Mouse (Mus musculus): ENCODE measurements around the gene Map3k14. TPM values are rescaled to one million over a fixed set of nuclear protein-coding genes. Genes with fewer than 3 reads are reported as not detected.
"Not testable (repeated sequence)": the region's sequence is repeated elsewhere in the genome, so short reads cannot be mapped to it uniquely, and the experiment has no call there.

Gene Map3k14
- polyA plus RNA-seq, 1 experiment from 2014 or later: 5.1 TPM

GRCm38 (mm10) chr11:103223444-103223843 is 43.8 kb downstream of the Map3k14 start:
- H3K9ac ChIP-seq: no peak overlapping the region
- H3K27ac ChIP-seq (replicated peaks): no peak overlapping the region
- H3K4me1 ChIP-seq: peaks cover 20% of the 10 kb centered on the region
- H3K9me3 ChIP-seq (replicated peaks): no peaks in the 10 kb centered on the region
- WGBS: 79% methylated on average over 10 of the region's 10 CpGs
- H3K27me3 ChIP-seq: no peaks in the 10 kb centered on the region; the same call in 1 of the 2 replicates
- H3K36me3 ChIP-seq: peaks cover 68% of the 10 kb centered on the region
- no peak for ATAC-seq (ENCODE audit: insufficient number of reproducible peaks, low FRiP score, low TSS enrichment, low read depth)
- H3K4me3 ChIP-seq (replicated peaks): no peak overlapping the region
- H3K4me2 ChIP-seq (replicated peaks): no peak overlapping the region

- not testable (repeated sequence) for H3K4me3 ChIP-seq (replicated peaks); H3K9ac ChIP-seq; H3K27ac ChIP-seq (replicated peaks); H3K27me3 ChIP-seq; H3K4me2 ChIP-seq (replicated peaks); H3K9me3 ChIP-seq (replicated peaks); ATAC-seq (ENCODE audit: insufficient number of reproducible peaks, low FRiP score, low TSS enrichment, low read depth)
- Histone ChIP-seq H3K4me1 (peaks cover 28% of the 10 kb centered on the region), H3K36me3 (peaks cover 64% of the 10 kb centered on the region)
- WGBS: 88% methylated on average over 4 of the region's 4 CpGs
Observed at GRCm38 (mm10) chr11:103222718-103223117, 44.6 kb downstream of the Map3k14 start.

- Histone ChIP-seq H3K9me3 (replicated peaks) (no peaks in the 10 kb centered on the region), H3K27me3 (no peaks in the 10 kb centered on the region; the same call in 1 of the 2 replicates), H3K9ac (no peak overlapping the region), H3K4me1 (peaks cover 30% of the 10 kb centered on the region), H3K4me2 (replicated peaks) (no peak overlapping the region), H3K4me3 (replicated peaks) (no peak overlapping the region), H3K36me3 (peaks cover 52% of the 10 kb centered on the region), H3K27ac (replicated peaks) (no peak overlapping the region)
- WGBS: 90% methylated on average over 6 of the region's 6 CpGs
- ATAC-seq (ENCODE audit: insufficient number of reproducible peaks, low FRiP score, low TSS enrichment, low read depth): no peak
Observed at GRCm38 (mm10) chr11:103221437-103221836, 45.8 kb downstream of the Map3k14 start.

- Histone ChIP-seq H3K27ac (replicated peaks) (no peak overlapping the region), H3K27me3 (no peaks in the 10 kb centered on the region; the same call in 1 of the 2 replicates), H3K36me3 (peaks cover 44% of the 10 kb centered on the region), H3K4me1 (peaks cover 28% of the 10 kb centered on the region), H3K4me3 (replicated peaks) (no peak overlapping the region), H3K9ac (no peak overlapping the region), H3K9me3 (replicated peaks) (no peaks in the 10 kb centered on the region), H3K4me2 (replicated peaks) (no peak overlapping the region)
- WGBS: 80% methylated on average over 4 of the region's 4 CpGs
- no peak for ATAC-seq (ENCODE audit: insufficient number of reproducible peaks, low FRiP score, low TSS enrichment, low read depth)
Observed at GRCm38 (mm10) chr11:103219995-103220394, 47.3 kb downstream of the Map3k14 start.

- peaks cover 22% of the 10 kb centered on the region for H3K4me1 ChIP-seq
- ATAC-seq (ENCODE audit: insufficient number of reproducible peaks, low FRiP score, low TSS enrichment, low read depth): no peak
- H3K4me3 ChIP-seq (replicated peaks): no peak overlapping the region
- H3K27me3 ChIP-seq: no peaks in the 10 kb centered on the region; the same call in 1 of the 2 replicates
- H3K36me3 ChIP-seq: peaks cover 40% of the 10 kb centered on the region
- H3K9me3 ChIP-seq (replicated peaks): no peaks in the 10 kb centered on the region
- no peak overlapping the region for H3K9ac ChIP-seq
- 72% methylated on average over 5 of the region's 5 CpGs for WGBS
- H3K4me2 ChIP-seq (replicated peaks): no peak overlapping the region
- H3K27ac ChIP-seq (replicated peaks): no peak overlapping the region
Observed at GRCm38 (mm10) chr11:103219259-103219658, 48.0 kb downstream of the Map3k14 start.

- Histone ChIP-seq H3K27me3 (no peaks in the 10 kb centered on the region; the same call in 1 of the 2 replicates), H3K36me3 (peaks cover 32% of the 10 kb centered on the region), H3K4me2 (replicated peaks) (peak overlapping the region; percentile 97), H3K4me1 (peaks cover 14% of the 10 kb centered on the region), H3K9ac (peak overlapping the region; percentile 27), H3K27ac (replicated peaks) (no peak overlapping the region), H3K4me3 (replicated peaks) (peak overlapping the region; percentile 45), H3K9me3 (replicated peaks) (no peaks in the 10 kb centered on the region)
- ATAC-seq (ENCODE audit: insufficient number of reproducible peaks, low FRiP score, low TSS enrichment, low read depth): no peak
- WGBS: 21% methylated on average over 6 of the region's 6 CpGs
Observed at GRCm38 (mm10) chr11:103218517-103218901, 48.8 kb downstream of the Map3k14 start.

GRCm38 (mm10) chr11:103217790-103218516 is 49.3 kb downstream of the Map3k14 start, which contains the start of gene Spata32:
Spata32 (minus strand) TSS chr11:103218432.
- no peaks in the 10 kb centered on the region; the same call in 1 of the 2 replicates for H3K27me3 ChIP-seq
- H3K9me3 ChIP-seq (replicated peaks): no peaks in the 10 kb centered on the region
- H3K9ac ChIP-seq: peak within 1 kb of the TSS; percentile 27
- H3K4me2 ChIP-seq (replicated peaks): peak within 1 kb of the TSS; percentile 97
- peak; percentile 70 for ATAC-seq (ENCODE audit: insufficient number of reproducible peaks, low FRiP score, low TSS enrichment, low read depth)
- peaks cover 13% of the 10 kb centered on the region for H3K4me1 ChIP-seq
- WGBS: 1% methylated on average over 45 of the region's 45 CpGs
- H3K4me3 ChIP-seq (replicated peaks): peak within 1 kb of the TSS; percentile 45
- H3K27ac ChIP-seq (replicated peaks): no peak within 1 kb of the TSS
- H3K36me3 ChIP-seq: peaks cover 29% of the 10 kb centered on the region

GRCm38 (mm10) chr11:103215355-103215754 is 51.9 kb downstream of the Map3k14 start:
- H3K9ac ChIP-seq: no peak overlapping the region
- H3K9me3 ChIP-seq (replicated peaks): no peaks in the 10 kb centered on the region
- no peaks in the 10 kb centered on the region; the same call in 1 of the 2 replicates for H3K27me3 ChIP-seq
- no peak overlapping the region for H3K4me2 ChIP-seq (replicated peaks)
- H3K36me3 ChIP-seq: peaks cover 13% of the 10 kb centered on the region
- no peak overlapping the region for H3K27ac ChIP-seq (replicated peaks)
- no peak for ATAC-seq (ENCODE audit: insufficient number of reproducible peaks, low FRiP score, low TSS enrichment, low read depth)
- no peak overlapping the region for H3K4me3 ChIP-seq (replicated peaks)
- H3K4me1 ChIP-seq: peaks cover 13% of the 10 kb centered on the region
- 54% methylated on average over 1 of the region's 1 CpGs for WGBS

GRCm38 (mm10) chr11:103213712-103214111 is 53.6 kb downstream of the Map3k14 start:
- Histone ChIP-seq H3K4me1 (peaks cover 12% of the 10 kb centered on the region), H3K36me3 (no peaks in the 10 kb centered on the region), H3K4me3 (replicated peaks) (no peak overlapping the region), H3K9ac (no peak overlapping the region), H3K27ac (replicated peaks) (no peak overlapping the region), H3K27me3 (no peaks in the 10 kb centered on the region), H3K4me2 (replicated peaks) (no peak overlapping the region), H3K9me3 (replicated peaks) (no peaks in the 10 kb centered on the region)
- ATAC-seq (ENCODE audit: insufficient number of reproducible peaks, low FRiP score, low TSS enrichment, low read depth): no peak
- WGBS: 84% methylated on average over 5 of the region's 5 CpGs

- H3K9ac ChIP-seq: no peak overlapping the region
- H3K9me3 ChIP-seq (replicated peaks): no peaks in the 10 kb centered on the region
- no peak overlapping the region for H3K4me2 ChIP-seq (replicated peaks)
- no peaks in the 10 kb centered on the region for H3K27me3 ChIP-seq
- H3K36me3 ChIP-seq: no peaks in the 10 kb centered on the region
- no peak overlapping the region for H3K27ac ChIP-seq (replicated peaks)
- no peak overlapping the region for H3K4me3 ChIP-seq (replicated peaks)
- H3K4me1 ChIP-seq: no peaks in the 10 kb centered on the region
- WGBS: 61% methylated on average over 8 of the region's 8 CpGs
- ATAC-seq (ENCODE audit: insufficient number of reproducible peaks, low FRiP score, low TSS enrichment, low read depth): no peak
Observed at GRCm38 (mm10) chr11:103210291-103210690, 57.0 kb downstream of the Map3k14 start.

- Histone ChIP-seq H3K9me3 (replicated peaks) (no peaks in the 10 kb centered on the region), H3K4me2 (replicated peaks) (no peak within 1 kb of the TSS), H3K9ac (no peak within 1 kb of the TSS), H3K36me3 (no peaks in the 10 kb centered on the region), H3K4me1 (no peaks in the 10 kb centered on the region), H3K27ac (replicated peaks) (no peak within 1 kb of the TSS), H3K4me3 (replicated peaks) (no peak within 1 kb of the TSS), H3K27me3 (no peaks in the 10 kb centered on the region)
- WGBS: 86% methylated on average over 3 of the region's 3 CpGs
- ATAC-seq (ENCODE audit: insufficient number of reproducible peaks, low FRiP score, low TSS enrichment, low read depth): no peak
Observed at GRCm38 (mm10) chr11:103208458-103208857, 58.8 kb downstream of the Map3k14 start, which contains the start of gene 1700023F06Rik. 1700023F06Rik (minus strand) TSS chr11:103208558.
